Mouse (Mus musculus): Measurements from ENCODE around the gene Elmod3.

Elmod3 gene

DNA sequence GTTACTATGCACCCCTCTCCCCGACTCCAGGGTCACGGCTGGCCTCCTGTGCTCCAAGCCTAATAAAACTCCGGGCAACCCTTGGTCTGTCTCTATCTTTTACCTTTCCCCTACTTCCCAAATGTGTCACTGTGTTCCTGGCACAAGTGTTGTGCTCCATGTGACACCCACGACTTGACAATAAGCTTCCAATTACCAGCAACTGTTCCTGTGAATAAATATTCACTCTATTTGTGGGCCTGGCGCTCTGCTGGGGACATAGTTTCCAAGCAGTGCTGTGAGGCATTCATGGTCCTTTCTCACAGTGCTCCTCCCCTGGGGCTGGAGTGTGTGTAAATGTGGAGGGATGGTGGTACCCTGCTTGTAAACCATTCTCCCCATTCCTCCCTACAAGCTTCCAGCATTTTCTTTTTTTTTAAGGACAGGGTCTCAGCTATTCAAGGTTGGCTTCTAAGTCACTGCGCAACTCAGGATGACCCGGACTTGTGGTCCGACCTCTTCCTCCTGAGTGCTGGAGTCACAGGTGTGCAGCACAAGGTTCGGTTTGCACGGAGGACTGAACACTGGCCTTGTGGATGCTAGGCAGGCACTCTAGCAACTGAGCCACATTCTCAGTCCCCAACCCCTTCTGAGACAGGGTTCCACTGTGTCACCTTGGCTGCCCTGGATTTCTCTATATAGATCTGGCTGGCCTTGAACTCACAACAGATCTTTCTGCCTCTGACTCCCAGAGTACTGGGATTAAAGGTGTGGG lies 27.4 kb downstream of the Elmod3 start:
- DNase-seq (ENCODE audit: low read depth, low spot score), result no peak

DNA sequence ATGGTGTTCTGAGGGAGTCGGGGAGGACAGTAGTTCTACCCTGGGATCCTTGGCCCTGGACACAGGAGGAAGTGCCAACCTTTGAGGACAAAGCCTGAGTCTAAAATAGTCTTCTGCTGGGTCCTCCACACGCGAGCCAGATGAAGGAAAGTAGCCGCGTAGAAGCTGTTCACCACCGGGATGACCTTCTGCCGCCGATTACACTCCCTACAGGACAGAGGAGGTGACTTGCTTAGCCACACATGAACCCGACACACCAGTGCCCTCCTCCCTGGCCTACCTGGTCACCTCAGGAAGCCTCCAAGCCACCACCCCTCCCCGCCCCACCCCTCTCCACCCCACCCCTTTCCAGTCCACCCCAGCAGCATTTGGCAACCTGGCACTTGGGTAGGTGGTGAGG lies 29.5 kb downstream of the Elmod3 start:
- no peak for DNase-seq (ENCODE audit: low read depth, low spot score)

DNA sequence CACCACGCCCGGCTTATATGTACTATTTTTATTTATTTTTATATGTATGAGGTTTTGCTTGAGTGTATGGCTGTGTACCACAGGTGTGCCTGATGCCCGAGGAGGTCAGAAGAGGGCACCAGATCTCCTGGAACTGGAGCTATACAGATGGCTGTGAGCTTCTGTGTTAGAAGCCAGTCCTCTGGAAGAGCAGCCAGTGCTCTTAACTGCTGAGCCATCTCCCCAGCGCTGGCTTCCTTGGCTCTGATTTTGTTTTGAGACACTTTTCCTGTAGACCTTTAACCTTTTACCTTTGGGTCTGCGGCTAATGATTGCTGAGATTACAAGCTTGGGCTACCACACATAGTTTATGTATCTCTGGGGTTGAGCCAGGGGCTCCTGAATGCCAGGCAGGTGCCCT lies 30.7 kb downstream of the Elmod3 start:
- no peak for DNase-seq (ENCODE audit: low read depth, low spot score)

DNA sequence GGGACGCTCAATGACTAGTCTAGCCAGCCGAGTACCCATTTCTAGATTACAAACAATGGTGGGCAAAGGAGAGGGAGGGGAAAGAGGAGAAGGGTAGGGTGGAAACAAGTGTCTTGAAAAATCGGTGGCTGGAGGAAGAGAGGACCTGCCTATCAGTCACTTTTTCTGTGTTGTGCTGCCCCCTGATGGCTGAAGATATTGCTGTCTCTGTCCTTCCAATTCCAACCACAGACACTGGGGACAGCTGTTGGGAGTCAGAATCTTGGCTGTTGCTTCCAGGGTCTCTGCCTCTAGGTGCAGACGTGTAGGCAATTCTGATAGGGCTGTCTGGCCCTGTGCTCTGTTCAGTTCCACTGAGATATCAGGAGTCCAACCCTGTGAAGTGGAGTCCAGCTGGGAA lies 32.2 kb downstream of the Elmod3 start:
- peak; percentile 90 for DNase-seq (ENCODE audit: low read depth, low spot score)

GRCm38 (mm10) chr6:72565506-72565905 lies 32.7 kb downstream of the Elmod3 start:
- DNase-seq (ENCODE audit: low read depth, low spot score), result no peak

DNA sequence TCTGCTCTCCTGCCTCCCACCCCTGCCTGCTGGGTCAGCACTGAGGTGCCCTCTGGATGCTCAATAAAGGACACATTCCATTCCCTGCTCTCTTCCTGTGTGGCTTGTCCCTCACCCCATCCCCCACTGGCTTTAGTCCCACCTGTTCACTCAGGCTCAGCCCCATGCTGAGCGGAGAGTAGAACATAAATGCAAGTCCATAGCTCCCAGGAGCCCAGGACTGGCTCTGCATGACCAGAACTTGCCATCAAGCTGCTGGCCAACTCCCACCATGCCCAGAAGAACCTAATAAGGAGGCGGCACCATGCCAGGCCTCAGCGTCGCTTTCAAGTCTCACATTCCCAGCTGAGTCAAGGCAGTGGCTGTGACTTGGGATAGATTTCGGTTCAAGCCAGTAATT lies 35.3 kb downstream of the Elmod3 start:
- DNase-seq (ENCODE audit: low read depth, low spot score), result peak; percentile 58

DNA sequence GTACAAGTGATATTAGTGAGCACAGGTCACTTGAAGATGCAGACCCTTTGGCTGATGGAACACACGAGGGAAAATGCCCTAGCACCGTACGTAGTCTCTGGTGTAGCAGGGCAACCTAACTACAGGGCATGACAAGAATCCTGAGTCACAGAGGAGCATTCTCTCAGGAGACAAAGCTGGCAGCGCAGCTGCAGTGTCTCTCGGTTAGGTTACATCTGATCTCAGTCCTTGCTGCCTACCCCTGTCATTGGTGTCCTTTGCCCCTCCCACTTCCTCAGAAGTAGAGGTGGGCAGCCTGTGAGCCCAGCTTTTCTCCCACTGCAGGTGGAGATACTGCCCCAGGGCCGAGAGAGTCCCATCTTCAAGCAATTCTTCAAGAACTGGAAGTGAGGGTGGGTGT lies 35.7 kb downstream of the Elmod3 start:
- DNase-seq (ENCODE audit: low read depth, low spot score), result no peak

DNA sequence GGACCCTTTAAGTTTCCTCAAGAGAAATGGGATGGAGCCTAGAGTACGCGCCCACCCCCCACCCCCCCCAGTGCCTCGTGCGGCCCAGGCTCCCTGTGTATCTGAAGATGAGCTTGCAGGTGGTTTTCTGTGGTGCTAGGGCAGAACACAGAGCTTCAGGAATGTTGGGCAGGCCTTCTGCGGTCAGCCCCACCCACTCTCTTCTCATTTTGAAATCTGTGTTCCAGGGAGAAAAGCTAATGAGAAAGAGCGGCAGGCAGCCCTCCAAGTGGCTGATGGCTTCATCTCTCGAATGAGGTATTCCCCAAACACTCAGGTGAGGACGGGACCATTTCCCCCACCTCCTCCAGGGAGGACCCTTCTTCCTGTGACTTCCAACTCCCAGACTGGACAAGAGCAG lies 37.4 kb downstream of the Elmod3 start:
- peak; percentile 62 for DNase-seq (ENCODE audit: low read depth, low spot score)

DNA sequence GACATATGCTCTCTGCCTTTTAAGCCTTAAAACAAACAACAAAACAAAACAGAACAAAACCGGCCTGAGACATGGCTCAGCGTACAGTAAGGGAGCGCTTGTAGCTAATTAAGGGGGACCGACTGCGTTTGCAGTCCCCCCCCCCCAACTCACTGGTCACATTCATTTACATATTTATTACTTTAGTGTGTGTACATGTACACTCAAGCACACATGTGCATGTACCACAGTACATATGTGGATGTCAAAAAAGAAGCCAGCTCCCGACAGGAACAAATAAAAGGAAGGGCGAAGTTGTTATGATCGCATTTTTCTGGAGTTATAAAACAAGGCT lies 45.2 kb downstream of the Elmod3 start:
- DNase-seq (ENCODE audit: low read depth, low spot score), result no peak

- DNase-seq (ENCODE audit: low read depth, low spot score), result peak; percentile 80
Measured at GRCm38 (mm10) chr6:72552171-72553078, 45.8 kb downstream of the Elmod3 start.

DNA sequence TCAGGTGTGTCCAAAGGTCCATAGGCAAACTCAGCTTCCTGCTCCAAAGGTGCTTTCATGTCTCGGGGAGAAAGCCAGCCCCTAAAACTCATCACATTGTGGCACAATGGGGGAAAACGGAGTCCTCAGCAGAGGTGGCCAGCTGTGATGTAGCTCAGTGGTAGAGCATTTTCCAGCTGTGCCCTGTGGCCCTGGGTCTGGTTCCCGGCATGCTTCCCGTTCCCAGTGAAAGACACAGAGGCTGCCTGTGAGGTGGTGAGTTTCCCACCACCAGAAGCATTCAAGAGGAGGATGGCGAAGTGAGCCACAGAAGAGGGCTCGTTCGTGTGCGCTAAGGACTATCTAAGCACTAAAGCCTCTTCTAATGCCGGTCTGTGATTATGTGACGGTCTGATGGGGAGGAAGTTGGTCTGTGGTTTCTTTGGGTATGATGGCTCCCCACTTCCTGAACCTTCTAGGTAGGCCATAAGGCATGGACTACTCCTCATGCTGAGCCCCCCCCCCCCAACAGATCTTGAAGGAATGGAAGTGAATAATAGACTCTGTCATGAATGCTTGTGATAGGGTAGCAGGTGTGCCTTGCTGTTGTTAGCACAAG lies 47.6 kb downstream of the Elmod3 start:
- no peak for DNase-seq (ENCODE audit: low read depth, low spot score)

- DNase-seq (ENCODE audit: low read depth, low spot score), result no peak
Measured at GRCm38 (mm10) chr6:72550025-72550424, 48.2 kb downstream of the Elmod3 start.

DNA sequence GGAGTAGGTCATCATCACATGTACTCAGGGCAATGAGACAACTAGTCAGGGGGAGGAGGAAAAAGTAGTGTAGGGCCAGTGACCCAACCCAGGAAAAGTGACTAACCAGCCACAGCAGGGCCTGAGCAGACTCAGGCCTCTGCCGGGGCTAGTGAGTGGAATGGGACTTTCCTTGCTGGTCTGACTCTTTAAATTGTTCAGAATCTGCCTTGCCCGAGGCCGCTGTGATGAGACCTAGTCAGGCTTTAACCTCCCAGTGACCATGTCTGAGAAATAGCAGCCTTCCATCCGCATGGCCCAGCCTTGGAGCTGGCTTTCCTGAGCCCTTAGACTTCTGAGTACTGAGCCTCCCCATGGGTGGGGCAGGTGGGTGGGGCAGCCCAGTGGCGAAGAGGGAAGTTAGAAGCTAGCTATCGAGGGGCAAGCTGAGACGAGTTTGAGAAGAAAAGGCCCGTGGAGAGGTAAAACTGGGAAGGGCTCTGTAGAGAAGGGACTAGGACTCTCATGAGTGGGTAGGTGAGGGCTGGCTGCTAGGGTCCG lies 49.1 kb downstream of the Elmod3 start:
- peak; percentile 58 for DNase-seq (ENCODE audit: low read depth, low spot score)

- no peak for DNase-seq (ENCODE audit: low read depth, low spot score)
Measured at GRCm38 (mm10) chr6:72547862-72548261, 50.4 kb downstream of the Elmod3 start.

- peak; percentile 64 for DNase-seq (ENCODE audit: low read depth, low spot score)
Measured at GRCm38 (mm10) chr6:72547121-72547520, 51.1 kb downstream of the Elmod3 start.

GRCm38 (mm10) chr6:72545377-72545776 lies 52.8 kb downstream of the Elmod3 start:
- DNase-seq (ENCODE audit: low read depth, low spot score), result no peak

GRCm38 (mm10) chr6:72544283-72544987 lies 53.8 kb downstream of the Elmod3 start, which contains the start of gene Capg:
TSS of gene Capg (plus strand) at chr6:72544391.
- DNase-seq (ENCODE audit: low read depth, low spot score), result peak; percentile 81

GRCm38 (mm10) chr6:72543265-72543850 lies 54.9 kb downstream of the Elmod3 start:
- DNase-seq (ENCODE audit: low read depth, low spot score), result no peak

- DNase-seq (ENCODE audit: low read depth, low spot score), result peak; percentile 93
Measured at GRCm38 (mm10) chr6:72538562-72539031, 59.6 kb downstream of the Elmod3 start.

DNA sequence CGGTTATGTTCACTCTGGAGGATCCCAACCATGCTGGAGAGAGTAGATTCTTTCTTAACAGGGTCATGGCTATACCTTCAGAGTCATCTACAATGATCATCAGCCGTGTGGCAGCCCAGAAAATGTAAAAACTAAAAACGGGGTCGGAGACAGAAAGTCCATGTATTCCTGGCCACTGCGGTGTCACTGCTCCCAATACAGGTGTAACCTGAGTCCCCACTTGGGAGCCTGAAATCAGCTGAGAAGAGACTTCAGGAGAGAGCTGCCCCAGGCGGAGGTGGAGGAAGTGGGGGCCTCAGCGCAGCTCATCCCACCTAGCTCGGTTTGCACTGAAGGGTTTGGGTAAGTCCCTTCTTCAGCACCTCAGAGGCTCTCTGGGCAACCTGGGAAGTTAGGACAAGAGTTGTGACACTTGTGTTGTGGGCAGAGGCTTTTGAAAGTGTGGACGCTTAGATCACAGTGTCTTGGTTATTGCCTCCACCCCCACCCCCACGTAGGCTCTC lies 60.2 kb downstream of the Elmod3 start:
- DNase-seq (ENCODE audit: low read depth, low spot score), result no peak

DNA sequence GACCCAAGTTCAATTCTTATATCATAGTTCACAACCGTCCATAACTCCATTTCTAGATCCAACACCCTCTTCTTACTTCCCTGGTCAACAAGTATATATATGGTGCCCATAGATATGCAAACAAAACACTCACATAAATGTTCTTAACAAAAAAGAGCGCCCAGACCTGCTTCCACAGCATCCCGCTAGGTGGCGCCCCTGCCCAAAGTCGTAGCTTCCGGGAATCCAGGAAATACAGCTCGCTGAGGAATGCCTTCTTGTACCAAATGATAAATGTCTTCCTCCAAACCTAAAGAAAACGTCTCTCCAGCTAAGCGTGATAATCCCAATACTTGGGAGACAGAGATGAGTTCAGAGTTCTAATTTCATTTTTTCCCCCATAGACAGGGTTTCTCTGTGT lies 63.0 kb downstream of the Elmod3 start:
- peak; percentile 83 for DNase-seq (ENCODE audit: low read depth, low spot score)

All from R1 (cell line).